Mouse (Mus musculus): Measurements from ENCODE around the gene Kcnn3.

Kcnn3 gene

GRCm38 (mm10) chr3:89519894-89520293 lies at the start of gene Kcnn3:
TSS of gene Kcnn3 (plus strand) at chr3:89520164.
- DNase-seq (ENCODE audit: low read depth, low spot score) = peak; percentile 57

- no peak for DNase-seq (ENCODE audit: low read depth, low spot score)
Measured at GRCm38 (mm10) chr3:89472280-89472679, 47.7 kb upstream of the Kcnn3 start.

GRCm38 (mm10) chr3:89473838-89474237 lies 46.1 kb upstream of the Kcnn3 start:
- no peak for DNase-seq (ENCODE audit: low read depth, low spot score)

- DNase-seq (ENCODE audit: low read depth, low spot score) = no peak
Measured at GRCm38 (mm10) chr3:89479055-89479454, 40.9 kb upstream of the Kcnn3 start.

- peak; percentile 75 for DNase-seq (ENCODE audit: low read depth, low spot score)
Measured at GRCm38 (mm10) chr3:89481488-89481887, 38.5 kb upstream of the Kcnn3 start.

DNA sequence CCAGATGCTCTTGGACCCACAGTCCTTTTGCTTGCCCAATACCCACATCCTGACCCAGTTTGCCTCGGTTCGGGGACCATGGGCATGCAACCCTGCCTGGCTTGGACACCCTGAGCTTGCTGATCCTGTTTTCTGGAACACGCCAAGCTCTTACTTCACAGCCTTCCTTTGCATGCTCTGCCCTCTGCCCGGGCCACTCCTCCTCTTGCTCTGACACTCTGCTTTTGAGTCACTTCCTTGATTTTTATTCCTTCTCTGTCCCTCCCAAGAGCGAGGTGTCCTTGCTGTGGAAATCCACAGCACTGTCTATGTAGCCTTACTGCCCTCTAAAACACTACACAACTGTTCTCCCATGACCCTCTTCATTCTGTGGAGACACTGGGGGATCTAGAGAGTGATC lies 37.7 kb upstream of the Kcnn3 start:
- DNase-seq (ENCODE audit: low read depth, low spot score) = no peak

DNA sequence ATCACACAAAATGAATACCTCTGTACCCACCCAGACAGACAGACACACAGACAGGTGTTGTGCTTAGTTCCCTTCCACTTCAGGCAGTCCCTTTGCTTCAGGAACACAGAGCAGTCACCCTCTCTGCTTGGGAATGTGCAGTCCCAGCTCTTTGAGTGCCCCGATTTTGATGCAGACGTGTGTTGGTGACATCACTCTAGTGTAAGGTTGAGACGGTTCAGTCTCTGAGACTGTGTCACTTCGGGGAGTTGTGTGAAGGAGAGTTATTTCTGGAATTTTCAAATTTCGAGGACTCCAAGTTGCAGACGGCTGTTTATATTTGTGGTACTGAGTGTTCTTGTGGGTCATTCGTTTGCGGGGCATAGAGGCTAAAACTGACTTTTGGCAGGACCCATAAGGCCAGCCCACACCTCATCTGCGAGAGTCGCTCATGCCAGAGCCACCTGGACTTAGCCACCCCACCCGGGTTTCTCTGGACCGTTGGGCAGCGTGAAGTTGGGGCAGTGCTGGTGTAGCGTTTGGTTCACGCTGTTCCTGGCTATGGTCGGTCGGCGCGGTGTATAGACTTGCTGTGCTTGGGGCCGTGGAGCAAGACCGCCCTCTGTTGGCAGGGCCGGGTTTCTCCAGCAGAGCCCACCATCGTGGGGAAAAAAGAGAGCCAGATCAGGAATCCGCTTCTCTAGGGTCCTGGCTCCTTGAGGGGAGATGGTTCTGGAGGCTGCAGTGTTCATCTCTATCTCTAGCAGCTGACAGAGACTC lies 35.0 kb upstream of the Kcnn3 start:
- peak; percentile 92 for DNase-seq (ENCODE audit: low read depth, low spot score)

- DNase-seq (ENCODE audit: low read depth, low spot score) = no peak
Measured at GRCm38 (mm10) chr3:89486111-89486510, 33.9 kb upstream of the Kcnn3 start.

GRCm38 (mm10) chr3:89486916-89487702 lies 32.9 kb upstream of the Kcnn3 start:
- DNase-seq (ENCODE audit: low read depth, low spot score) = no peak

GRCm38 (mm10) chr3:89490790-89491189 lies 29.2 kb upstream of the Kcnn3 start:
- DNase-seq (ENCODE audit: low read depth, low spot score) = peak; percentile 35

- peak; percentile 40 for DNase-seq (ENCODE audit: low read depth, low spot score)
Measured at GRCm38 (mm10) chr3:89491559-89491958, 28.4 kb upstream of the Kcnn3 start.

- DNase-seq (ENCODE audit: low read depth, low spot score) = no peak
Measured at GRCm38 (mm10) chr3:89492701-89493151, 27.2 kb upstream of the Kcnn3 start.

DNA sequence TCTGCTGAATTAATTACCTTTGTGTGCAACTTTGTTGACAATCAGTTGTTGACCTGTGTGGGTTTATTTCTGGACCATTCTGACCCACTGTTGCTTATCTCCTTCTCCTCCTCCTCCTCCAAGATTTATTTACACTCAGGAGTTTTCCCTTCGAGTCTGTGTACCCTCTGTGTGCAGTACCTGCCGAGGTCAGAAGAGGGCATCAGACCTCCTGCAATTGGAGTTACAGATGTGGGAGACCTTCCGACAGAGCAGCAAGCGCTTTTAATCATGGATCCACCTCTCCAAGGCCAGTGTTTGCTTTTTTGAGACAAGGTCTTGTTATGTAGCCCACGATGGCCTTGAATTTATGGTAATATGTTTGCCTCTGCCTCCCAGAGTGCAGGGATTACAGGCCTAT lies 25.3 kb upstream of the Kcnn3 start:
- no peak for DNase-seq (ENCODE audit: low read depth, low spot score)

DNA sequence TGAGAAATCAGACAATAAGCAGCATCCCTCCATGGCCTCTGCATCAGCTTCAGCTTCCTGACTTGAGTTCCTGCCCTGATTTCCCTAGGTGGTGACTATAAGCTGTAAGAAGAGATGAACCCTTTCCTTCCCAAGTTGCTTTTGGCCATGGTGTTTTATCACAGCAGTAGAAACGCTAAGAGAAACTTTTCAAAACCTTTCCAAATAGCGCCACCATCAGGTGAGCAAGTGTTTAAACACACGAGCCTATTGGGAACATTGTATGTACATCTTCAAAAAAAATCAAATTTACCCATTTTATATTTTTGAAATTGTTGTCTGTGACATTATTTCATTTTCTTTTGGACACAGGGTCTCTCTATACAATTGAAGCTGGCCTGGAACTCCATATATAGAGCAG lies 23.6 kb upstream of the Kcnn3 start:
- DNase-seq (ENCODE audit: low read depth, low spot score) = no peak

- no peak for DNase-seq (ENCODE audit: low read depth, low spot score)
Measured at GRCm38 (mm10) chr3:89499696-89500095, 20.3 kb upstream of the Kcnn3 start.

- DNase-seq (ENCODE audit: low read depth, low spot score) = peak; percentile 27
Measured at GRCm38 (mm10) chr3:89501486-89501885, 18.5 kb upstream of the Kcnn3 start.

- DNase-seq (ENCODE audit: low read depth, low spot score) = no peak
Measured at GRCm38 (mm10) chr3:89502551-89502950, 17.4 kb upstream of the Kcnn3 start.

GRCm38 (mm10) chr3:89508041-89508440 lies 11.9 kb upstream of the Kcnn3 start:
- DNase-seq (ENCODE audit: low read depth, low spot score) = no peak

DNA sequence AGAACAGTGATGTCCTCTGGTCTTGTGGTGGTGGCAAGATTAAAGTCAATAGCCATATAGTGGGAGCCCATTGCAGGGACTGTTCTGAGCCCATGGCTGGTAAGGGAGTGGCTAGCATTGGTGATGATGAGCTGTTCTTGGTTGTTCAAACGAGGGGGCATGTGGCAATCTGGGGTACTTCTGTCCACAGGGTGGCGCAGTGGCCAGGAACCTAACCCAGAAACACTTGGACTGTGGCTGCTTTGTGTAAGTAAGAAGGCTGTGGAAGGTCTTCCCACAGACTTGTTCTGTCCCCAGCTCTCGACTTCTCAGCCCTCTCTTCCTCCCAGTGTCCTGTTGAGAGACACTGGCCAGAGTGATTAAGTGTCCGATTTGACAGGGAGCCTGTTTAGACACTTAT lies 9.0 kb upstream of the Kcnn3 start:
- DNase-seq (ENCODE audit: low read depth, low spot score) = peak; percentile 57

- DNase-seq (ENCODE audit: low read depth, low spot score) = no peak
Measured at GRCm38 (mm10) chr3:89511400-89511799, 8.6 kb upstream of the Kcnn3 start.

DNA sequence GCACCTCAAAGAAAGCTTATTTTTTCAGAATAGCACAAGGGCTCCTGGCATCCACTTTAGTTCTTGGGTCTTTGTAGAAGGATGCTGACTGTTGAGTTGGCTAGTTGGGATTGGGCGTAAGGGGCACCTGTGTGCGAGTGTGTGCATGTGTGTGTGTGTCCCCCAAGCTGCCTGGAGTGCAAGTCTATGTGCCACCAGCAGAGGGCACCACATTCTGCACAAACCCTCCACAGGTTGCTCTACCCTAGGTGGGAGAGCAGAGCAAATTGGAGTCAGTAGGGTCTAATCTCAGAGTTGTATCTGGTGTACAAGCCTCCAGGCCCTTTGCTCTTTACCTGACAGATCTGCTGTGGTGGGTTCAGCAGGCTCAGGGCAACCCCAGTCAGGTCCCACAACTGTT lies 7.7 kb upstream of the Kcnn3 start:
- DNase-seq (ENCODE audit: low read depth, low spot score) = peak; percentile 48

DNA sequence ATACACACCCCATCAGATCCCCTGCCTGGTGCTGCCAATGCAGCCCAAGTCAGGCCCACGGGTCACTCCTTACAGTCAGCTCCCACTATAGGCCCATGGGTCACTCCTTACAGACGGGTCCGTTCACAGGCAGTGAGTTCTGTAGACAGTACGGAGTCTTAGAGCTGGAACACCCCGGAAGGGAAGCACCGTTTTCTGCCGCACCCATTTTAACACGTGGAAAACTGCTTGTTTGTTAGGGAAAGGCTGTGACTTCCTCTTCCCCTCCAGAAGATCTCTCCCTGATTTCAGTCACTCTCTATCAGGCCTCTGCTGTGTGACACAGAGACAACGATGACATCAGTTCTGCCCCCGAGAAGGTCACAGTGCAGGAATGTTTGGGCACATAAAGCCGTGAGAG lies 4.5 kb upstream of the Kcnn3 start:
- no peak for DNase-seq (ENCODE audit: low read depth, low spot score)

DNA sequence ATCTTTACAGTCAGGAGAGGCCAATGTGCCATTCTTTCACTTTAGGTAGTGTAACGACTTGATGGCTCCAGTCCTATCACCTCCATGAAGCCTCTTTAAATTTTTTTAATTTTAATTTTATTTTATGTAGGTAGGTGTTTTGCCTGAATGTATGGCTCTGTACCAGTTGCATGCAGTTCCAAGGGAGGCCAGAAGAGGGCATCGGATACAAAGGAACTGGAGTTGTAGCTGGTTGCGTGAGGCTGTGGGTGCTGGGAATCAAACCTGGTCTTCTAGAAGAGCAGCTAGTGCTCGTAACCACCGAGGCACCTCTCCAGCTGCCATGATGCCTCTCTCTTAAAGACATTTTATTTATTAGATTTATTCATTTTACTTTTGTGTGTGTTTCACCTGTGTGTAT lies 3.6 kb upstream of the Kcnn3 start:
- no peak for DNase-seq (ENCODE audit: low read depth, low spot score)
